Mouse (Mus musculus) embryonic stem cell, embryonic (primary cell): ENCODE measurements around the gene Klhl9.

Source experiments
- CTCF ChIA-PET, 4 experiments: fragments of 300-600 bp in 2 of 4; fragments of 350-600 bp in 2 of 4; sonication (Branson Sonifier 250); formaldehyde crosslinking; loops; one replicate each; lab custom pipeline; 2022; ENCODE audit warnings: inconsistent platforms in 2 of 4; lab: Charles Lee
- POLR2A ChIA-PET, 4 experiments: fragments of 300-600 bp in 2 of 4; fragments of 350-600 bp in 2 of 4; sonication (Branson Sonifier 250); formaldehyde crosslinking; loops; one replicate each; lab custom pipeline; 2022; ENCODE audit warnings: antibody characterized with exemption in 4 of 4, inconsistent platforms in 1 of 4; lab: Charles Lee

Klhl9 gene

GRCm38 (mm10) chr4:88727324-88727723 is 5.1 kb upstream of the Klhl9 start:
- ChIA-PET POLR2A (no interaction called here), CTCF (interaction anchor here in 2 of 4 experiments (0.6 to 0.7 kb wide), 3 partner anchors 31 to 1924 kb away, joined by 3 to 5 read pairs (median 4); no protein-coding TSS in a partner anchor)

GRCm38 (mm10) chr4:88726727-88727126 is 4.5 kb upstream of the Klhl9 start:
- ChIA-PET POLR2A (no interaction called here), CTCF (interaction anchor here in 3 of 4 experiments (0.6 to 1.0 kb wide), 4 partner anchors 30 to 1923 kb away, joined by 3 to 5 read pairs (median 4); no protein-coding TSS in a partner anchor)

GRCm38 (mm10) chr4:88723497-88724090 is 1.3 kb upstream of the Klhl9 start:
- ChIA-PET CTCF (interaction anchor here in 1 of 4 experiments (0.7 kb wide), 1 partner anchor 22 kb away, joined by 10 read pairs; no protein-coding TSS in a partner anchor), POLR2A (interaction anchor here in 2 of 4 experiments (0.6 to 1.8 kb wide), 4 partner anchors 15 to 584 kb away, joined by 3 to 8 read pairs (median 4); partner anchors contain the start of gene Gm13283 (in 1 of the 2))

GRCm38 (mm10) chr4:88718715-88719114 is 3.5 kb downstream of the Klhl9 start:
- CTCF ChIA-PET: interaction anchor here in 2 of 4 experiments (0.5 to 0.7 kb wide), 2 partner anchors 65 to 134 kb away, joined by 10 to 14 read pairs; no protein-coding TSS in a partner anchor

GRCm38 (mm10) chr4:88715059-88715458 is 7.2 kb downstream of the Klhl9 start:
- POLR2A ChIA-PET: interaction anchor here in 2 of 4 experiments (0.5 kb wide), 2 partner anchors 117 to 517 kb away, joined by 4 to 9 read pairs; no protein-coding TSS in a partner anchor
- CTCF ChIA-PET: interaction anchor here in 1 of 4 experiments (2.0 kb wide), 1 partner anchor 19 kb away, joined by 4 read pairs; no protein-coding TSS in a partner anchor

More at GRCm38 (mm10) chr4:88718715-88719114, 3.5 kb downstream of the Klhl9 start:
- POLR2A ChIA-PET: interaction anchor here in 2 of 4 experiments (1.1 to 1.2 kb wide), 2 partner anchors 10 to 13 kb away, joined by 3 read pairs; no protein-coding TSS in a partner anchor

GRCm38 (mm10) chr4:88714281-88714680 is 8.0 kb downstream of the Klhl9 start:
- CTCF ChIA-PET: interaction anchor here in 1 of 4 experiments (2.0 kb wide), 1 partner anchor 18 kb away, joined by 4 read pairs; no protein-coding TSS in a partner anchor
- POLR2A ChIA-PET: interaction anchor here in 1 of 4 experiments (0.9 kb wide), 1 partner anchor 15 kb away, joined by 3 read pairs; no protein-coding TSS in a partner anchor

- ChIA-PET CTCF (interaction anchor here in 2 of 4 experiments (0.8 to 1.0 kb wide), 2 partner anchors 11 kb away, joined by 3 read pairs; no protein-coding TSS in a partner anchor), POLR2A (no interaction called here)
Observed at GRCm38 (mm10) chr4:88707128-88707826, 15.0 kb downstream of the Klhl9 start.

- POLR2A ChIA-PET: interaction anchor here in 2 of 4 experiments (0.8 to 1.0 kb wide), 2 partner anchors 13 to 17 kb away, joined by 3 read pairs; partner anchors contain the start of gene Klhl9 (in 1 of the 2)
Observed at GRCm38 (mm10) chr4:88705924-88706323, 16.3 kb downstream of the Klhl9 start.

GRCm38 (mm10) chr4:88699301-88699700 is 23.0 kb downstream of the Klhl9 start:
- POLR2A ChIA-PET: interaction anchor here in 2 of 4 experiments (1.0 to 1.7 kb wide), 5 partner anchors 10 to 23 kb away, joined by 3 read pairs; partner anchors contain the start of genes Klhl9 (in 2 of the 2) and Gm26566 (in 1 of the 2)

More at GRCm38 (mm10) chr4:88705924-88706323, 16.3 kb downstream of the Klhl9 start:
- CTCF ChIA-PET: interaction anchor here (0.5 to 1.6 kb wide), 6 partner anchors 9 to 1867 kb away, joined by 3 to 13 read pairs (median 4); no protein-coding TSS in a partner anchor

GRCm38 (mm10) chr4:88698781-88699180 is 23.5 kb downstream of the Klhl9 start:
- ChIA-PET CTCF (no interaction called here), POLR2A (interaction anchor here in 2 of 4 experiments (1.3 to 1.7 kb wide), 3 partner anchors 10 to 24 kb away, joined by 3 read pairs; partner anchors contain the start of genes Klhl9 (in 2 of the 2) and Gm26566 (in 1 of the 2))

More at GRCm38 (mm10) chr4:88699301-88699700, 23.0 kb downstream of the Klhl9 start:
- CTCF ChIA-PET: no interaction called here

- POLR2A ChIA-PET: interaction anchor here in 1 of 4 experiments (0.8 to 1.7 kb wide), 2 partner anchors 10 to 24 kb away, joined by 3 read pairs; partner anchors contain the start of genes Gm26566 and Klhl9
- CTCF ChIA-PET: interaction anchor here in 2 of 4 experiments (0.7 to 2.3 kb wide), 4 partner anchors 16 to 184 kb away, joined by 3 to 28 read pairs (median 4); no protein-coding TSS in a partner anchor
Observed at GRCm38 (mm10) chr4:88697753-88698152, 24.5 kb downstream of the Klhl9 start.

GRCm38 (mm10) chr4:88697108-88697507 is 25.2 kb downstream of the Klhl9 start:
- ChIA-PET POLR2A (interaction anchor here in 1 of 4 experiments (1.0 kb wide), 1 partner anchor 23 kb away, joined by 3 read pairs; no protein-coding TSS in a partner anchor), CTCF (interaction anchor here (0.6 to 2.3 kb wide), 37 partner anchors 8 to 795 kb away, joined by 3 to 28 read pairs (median 4); partner anchors contain the start of genes Gm26566 (in 1 of the 4) and Klhl9 (in 1 of the 4))

- CTCF ChIA-PET: interaction anchor here (0.5 to 2.3 kb wide), 39 partner anchors 9 to 796 kb away, joined by 3 to 28 read pairs (median 4); partner anchors contain the start of genes Gm26566 (in 1 of the 4) and Klhl9 (in 1 of the 4)
- POLR2A ChIA-PET: interaction anchor here in 2 of 4 experiments (0.9 to 1.0 kb wide), 2 partner anchors 16 to 24 kb away, joined by 3 read pairs; no protein-coding TSS in a partner anchor
Observed at GRCm38 (mm10) chr4:88696237-88696884, 25.9 kb downstream of the Klhl9 start.

GRCm38 (mm10) chr4:88693392-88693791 is 28.9 kb downstream of the Klhl9 start:
- ChIA-PET CTCF (no interaction called here), POLR2A (no interaction called here)

GRCm38 (mm10) chr4:88692537-88692936 is 29.7 kb downstream of the Klhl9 start:
- POLR2A ChIA-PET: no interaction called here

GRCm38 (mm10) chr4:88691259-88691658 is 31.0 kb downstream of the Klhl9 start, which contains the start of gene Ifnab:
Gene Ifnab, minus strand, starts transcription at chr4:88691359.
- POLR2A ChIA-PET: no interaction called here
- CTCF ChIA-PET: no interaction called here

More at GRCm38 (mm10) chr4:88692537-88692936, 29.7 kb downstream of the Klhl9 start:
- CTCF ChIA-PET: no interaction called here

- CTCF ChIA-PET: interaction anchor here in 1 of 4 experiments (1.1 kb wide), 1 partner anchor 136 kb away, joined by 4 read pairs; no protein-coding TSS in a partner anchor
- POLR2A ChIA-PET: no interaction called here
Observed at GRCm38 (mm10) chr4:88683812-88684211, 38.5 kb downstream of the Klhl9 start, which contains the start of gene Ifna2. Gene Ifna2, minus strand, starts transcription at chr4:88683912.
